Mouse (Mus musculus) spleen, adult 2 months (tissue): ENCODE results near the gene Cd247. TPM values are rescaled to one million over a fixed set of nuclear protein-coding genes. Genes with fewer than 3 reads are reported as not detected.

Source experiments
- DNase-seq, 2 experiments: peaks; one replicate each; pipeline versions ENCODE4 v3.0.0 to v3.0.0-alpha.2; 2012 to 2021; ENCODE audit warnings: low spot score in 2 of 2, low read depth in 1 of 2
- H3K27ac ChIP-seq: fragments of 200-500 bp; 2 replicates; pipeline ENCODE4 v1.5.1; 2012; ENCODE audit warnings: low read length, inconsistent platforms; ENCODE audit not compliant: insufficient read depth
- H3K27me3 ChIP-seq: fragments of 200-500 bp; 2 replicates; pipeline ENCODE4 v1.6.1; 2012; ENCODE audit warnings: mild to moderate bottlenecking, moderate library complexity, low read length, inconsistent platforms; ENCODE audit not compliant: control insufficient read depth, insufficient read depth
- H3K36me3 ChIP-seq: fragments of 200-500 bp; 2 replicates; pipeline ENCODE4 v1.6.1; 2012; ENCODE audit warnings: mild to moderate bottlenecking, low read length, inconsistent platforms; ENCODE audit not compliant: control insufficient read depth, insufficient read depth
- H3K4me1 ChIP-seq: fragments of 200-500 bp; 2 replicates; pipeline ENCODE4 v1.6.1; 2011; ENCODE audit warnings: inconsistent platforms; ENCODE audit not compliant: control insufficient read depth, insufficient read depth, insufficient read length
- H3K4me3 ChIP-seq: fragments of 200-500 bp; 2 replicates; pipeline ENCODE4 v1.5.1; 2011; ENCODE audit warnings: mild to moderate bottlenecking, inconsistent platforms; ENCODE audit not compliant: insufficient read depth, insufficient read length; ENCODE audit errors: extremely low read depth
- CTCF ChIP-seq: fragments of 200-500 bp; IDR thresholded peaks from 2 replicates; pipeline ENCODE4 v1.5.1; 2011; ENCODE audit warnings: mild to moderate bottlenecking, inconsistent platforms; ENCODE audit not compliant: insufficient read depth, insufficient read length, insufficient replicate concordance; ENCODE audit errors: extremely low read depth
- POLR2A ChIP-seq: fragments of 200-500 bp; IDR thresholded peaks from 2 replicates; pipeline ENCODE4 v1.6.1; 2011; ENCODE audit warnings: low read depth, low read length, inconsistent platforms
- WGBS: fragments of 180-500 bp; shearing (Covaris S2); methylation state at CpG from one replicate; pipeline ENCODE4 v1.1.7; 2018; 5-methylcytosine and 5-hydroxymethylcytosine counted together
- polyA plus RNA-seq: library from polyadenylated mRNA; depleted of rRNA; stranded (reverse); fragments of >200 nt; gene quantifications from 2 replicates; pipeline ENCODE4 v1.2.3, GENCODE M21; 2012

Gene Cd247
- polyA plus RNA-seq, 1 experiment, result 38.9 TPM

- no peak for TF ChIP-seq CTCF
- no peak for TF ChIP-seq POLR2A
- no peak for DNase-seq
- H3K27ac ChIP-seq, result peak overlapping the region; percentile 47
- 81% methylated on average over 5 of the region's 5 CpGs for WGBS
- H3K4me1 ChIP-seq, result peaks cover 10% of the 10 kb centered on the region; the same call in 1 of the 2 replicates
- no peaks in the 10 kb centered on the region for H3K36me3 ChIP-seq
- no peaks in the 10 kb centered on the region for H3K27me3 ChIP-seq
- H3K4me3 ChIP-seq, result no peak overlapping the region
Measured at GRCm38 (mm10) chr1:165803107-165803506, 14.6 kb downstream of the Cd247 start.

GRCm38 (mm10) chr1:165804133-165804532, 15.7 kb downstream of the Cd247 start:
- TF ChIP-seq CTCF (no peak), POLR2A (no peak)
- Histone ChIP-seq H3K4me1 (peaks cover 10% of the 10 kb centered on the region; the same call in 1 of the 2 replicates), H3K27ac (no peak overlapping the region), H3K36me3 (no peaks in the 10 kb centered on the region), H3K27me3 (no peaks in the 10 kb centered on the region), H3K4me3 (no peak overlapping the region)
- no peak for DNase-seq
- 91% methylated on average over 4 of the region's 4 CpGs for WGBS

GRCm38 (mm10) chr1:165810633-165811032, 22.2 kb downstream of the Cd247 start:
- WGBS, result 58% methylated on average over 2 of the region's 2 CpGs
- Histone ChIP-seq H3K36me3 (no peaks in the 10 kb centered on the region), H3K4me1 (peaks cover 13% of the 10 kb centered on the region; the same call in 1 of the 2 replicates), H3K4me3 (no peak overlapping the region), H3K27me3 (no peaks in the 10 kb centered on the region), H3K27ac (0 out of 2 replicates have a peak overlapping the region, but pooled peaks have one; percentile 48)
- no peak for TF ChIP-seq CTCF
- TF ChIP-seq POLR2A, result no peak
- DNase-seq, result no peak

GRCm38 (mm10) chr1:165811170-165811569, 22.7 kb downstream of the Cd247 start:
- Histone ChIP-seq H3K27me3 (no peaks in the 10 kb centered on the region), H3K27ac (no peak overlapping the region), H3K36me3 (no peaks in the 10 kb centered on the region), H3K4me1 (peaks cover 13% of the 10 kb centered on the region; the same call in 1 of the 2 replicates), H3K4me3 (no peak overlapping the region)
- WGBS, result 28% methylated on average over 5 of the region's 5 CpGs
- no peak for TF ChIP-seq POLR2A
- TF ChIP-seq CTCF, result no peak
- DNase-seq, result no peak

- DNase-seq, result no peak
- WGBS, result 35% methylated on average over 3 of the region's 3 CpGs
- H3K27ac ChIP-seq, result no peak overlapping the region
Measured at GRCm38 (mm10) chr1:165812775-165813174, 24.3 kb downstream of the Cd247 start.

GRCm38 (mm10) chr1:165814116-165814515, 25.6 kb downstream of the Cd247 start:
- H3K27me3 ChIP-seq, result no peaks in the 10 kb centered on the region
- H3K4me3 ChIP-seq, result no peak overlapping the region
- H3K36me3 ChIP-seq, result no peaks in the 10 kb centered on the region
- H3K27ac ChIP-seq, result no peak overlapping the region
- TF ChIP-seq CTCF (no peak), POLR2A (no peak)
- no peak for DNase-seq
- WGBS, result 76% methylated on average over 7 of the region's 7 CpGs
- peaks cover 7% of the 10 kb centered on the region; the same call in 1 of the 2 replicates for H3K4me1 ChIP-seq

More at GRCm38 (mm10) chr1:165812775-165813174, 24.3 kb downstream of the Cd247 start:
- no peaks in the 10 kb centered on the region for H3K27me3 ChIP-seq
- H3K4me1 ChIP-seq, result peaks cover 10% of the 10 kb centered on the region; the same call in 1 of the 2 replicates
- H3K36me3 ChIP-seq, result no peaks in the 10 kb centered on the region
- H3K4me3 ChIP-seq, result no peak overlapping the region
- no peak for TF ChIP-seq POLR2A
- TF ChIP-seq CTCF, result no peak

- H3K27ac ChIP-seq, result 0 out of 2 replicates have a peak overlapping the region, but pooled peaks have one; percentile 38
- TF ChIP-seq POLR2A (no peak), CTCF (no peak)
- no peaks in the 10 kb centered on the region for H3K36me3 ChIP-seq
- H3K4me3 ChIP-seq, result no peak overlapping the region
- H3K4me1 ChIP-seq, result peaks cover 7% of the 10 kb centered on the region; the same call in 1 of the 2 replicates
- 58% methylated on average over 14 of the region's 14 CpGs for WGBS
- H3K27me3 ChIP-seq, result no peaks in the 10 kb centered on the region
- no peak for DNase-seq
Measured at GRCm38 (mm10) chr1:165814521-165815278, 26.2 kb downstream of the Cd247 start.
